Mouse (Mus musculus) limb, embryonic 14.5 days (tissue): ENCODE measurements at regions not wholly inside any gene's neighbourhood (a gene's known extent, or its start where the extent isn't known, plus 50 kb on each side); places are given as distances from the start of the nearest gene placed in this dataset.

Source experiments
- ATAC-seq: fragments of 200-750 bp; cut with Nextera tagmentation; 2 replicates; pipeline ENCODE4 v1.8.0; 2017; ENCODE audit warnings: low read depth, moderate number of reproducible peaks, moderate TSS enrichment; ENCODE audit not compliant: low FRiP score
- DNase-seq: peaks from one replicate; pipeline ENCODE4 v3.0.0-alpha.2; 2015; ENCODE audit warnings: low spot score
- H3K27ac ChIP-seq: fragments of 300-500 bp; sonication (generic); replicated peaks from 2 replicates; pipeline ENCODE4 v1.5.1; 2014; ENCODE audit warnings: low read depth, mild to moderate bottlenecking, low read length, moderate library complexity, mixed read lengths
- H3K27me3 ChIP-seq: fragments of 300-500 bp; sonication (generic); 2 replicates; pipeline ENCODE4 v1.6.1; 2014; ENCODE audit warnings: low read length, mixed read lengths; ENCODE audit not compliant: control insufficient read depth, insufficient read depth
- H3K36me3 ChIP-seq: fragments of 300-500 bp; sonication (generic); 2 replicates; pipeline ENCODE4 v1.6.1; 2014; ENCODE audit warnings: mild to moderate bottlenecking, low read length, moderate library complexity, mixed read lengths; ENCODE audit not compliant: control insufficient read depth, insufficient read depth
- H3K4me1 ChIP-seq: fragments of 300-500 bp; sonication (generic); 2 replicates; pipeline ENCODE4 v1.6.1; 2014; ENCODE audit warnings: antibody characterized with exemption, low read length, mixed read lengths; ENCODE audit not compliant: control insufficient read depth, insufficient read depth
- H3K4me2 ChIP-seq: fragments of 300-500 bp; sonication (generic); replicated peaks from 2 replicates; pipeline ENCODE4 v1.6.1; 2014; ENCODE audit warnings: low read depth, mild to moderate bottlenecking, low read length, moderate library complexity; ENCODE audit not compliant: severe bottlenecking
- H3K4me3 ChIP-seq: fragments of 300-500 bp; sonication (generic); replicated peaks from 2 replicates; pipeline ENCODE4 v1.5.1; 2014; ENCODE audit warnings: low read length
- H3K9ac ChIP-seq: fragments of 300-500 bp; sonication (generic); 2 replicates; pipeline ENCODE4 v1.6.1; 2014; ENCODE audit warnings: mild to moderate bottlenecking, low read depth, low read length, moderate library complexity; ENCODE audit not compliant: severe bottlenecking
- H3K9me3 ChIP-seq: fragments of 300-500 bp; sonication (generic); 2 replicates; pipeline ENCODE4 v1.6.1; 2016; ENCODE audit warnings: low read length; ENCODE audit not compliant: control insufficient read depth
- POLR2A ChIP-seq: fragments of 200-500 bp; IDR thresholded peaks from 2 replicates; pipeline ENCODE4 v1.8.0; 2012; ENCODE audit warnings: inconsistent platforms, mild to moderate bottlenecking, moderate library complexity, borderline replicate concordance; ENCODE audit not compliant: insufficient read depth, insufficient read length; ENCODE audit errors: extremely low read depth
- WGBS: fragments of 180-500 bp; shearing (Covaris S2); extraction: QIAGEN DNeasy Blood & Tissue Kit; methylation state at CpG from one replicate; pipeline ENCODE4 v1.1.7; 2014; 5-methylcytosine and 5-hydroxymethylcytosine counted together

- H3K36me3 ChIP-seq = no peaks in the 10 kb centered on the region
- no peaks in the 10 kb centered on the region for H3K9me3 ChIP-seq
- no peak overlapping the region for H3K4me2 ChIP-seq
- DNase-seq (no peak), ATAC-seq (peak; percentile 58)
- no peak overlapping the region for H3K27ac ChIP-seq
- TF ChIP-seq POLR2A = no peak
- no peaks in the 10 kb centered on the region; the same call in 1 of the 2 replicates for H3K27me3 ChIP-seq
- no peak overlapping the region for H3K9ac ChIP-seq
- H3K4me3 ChIP-seq = no peak overlapping the region
- 17% methylated on average over 17 of the region's 17 CpGs for whole genome bisulfite sequencing
- H3K4me1 ChIP-seq = 0 out of 2 replicates have a peak, but pooled peaks cover 5% of the 10 kb centered on the region
Measured at GRCm38 (mm10) chr4:148753143-148753798, 51.0 kb upstream of the Casz1 start.

DNA sequence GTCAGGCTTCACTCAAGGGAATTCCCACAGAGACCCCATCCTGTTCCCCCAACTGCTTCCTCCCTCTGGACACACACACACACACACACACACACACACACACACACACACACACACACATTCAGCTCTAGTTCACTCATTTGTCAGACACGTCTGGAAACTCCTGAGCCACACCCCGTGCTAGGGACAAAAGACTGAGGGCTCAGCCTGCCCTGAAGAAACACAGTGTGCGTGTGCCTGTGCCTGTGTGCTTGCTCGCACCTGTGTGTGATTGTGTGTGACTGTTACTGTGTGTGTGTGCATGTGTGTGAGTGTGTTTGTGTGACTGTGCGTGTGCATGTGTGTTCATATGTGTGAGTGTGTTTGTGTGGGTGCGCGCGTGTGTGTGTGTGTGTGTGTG lies 50.4 kb upstream of the Casz1 start:
- Histone ChIP-seq H3K4me1 (0 out of 2 replicates have a peak, but pooled peaks cover 5% of the 10 kb centered on the region), H3K36me3 (no peaks in the 10 kb centered on the region), H3K4me2 (no peak overlapping the region), H3K4me3 (no peak overlapping the region), H3K27me3 (no peaks in the 10 kb centered on the region; the same call in 1 of the 2 replicates), H3K9me3 (no peaks in the 10 kb centered on the region), H3K9ac (no peak overlapping the region), H3K27ac (no peak overlapping the region)
- WGBS = 76% methylated on average over 8 of the region's 8 CpGs
- TF ChIP-seq POLR2A = no peak
- DNase-seq (no peak), ATAC-seq (peak; percentile 28; the same call in 1 of the 2 replicates)
